Mouse (Mus musculus) heart, postnatal 25 days (tissue): ENCODE data around the gene C1qtnf5. TPM values are rescaled to one million over a fixed set of nuclear protein-coding genes. Genes with fewer than 3 reads are reported as not detected.

ENCODE experiments used
- DNase-seq: peaks from one replicate; pipeline ENCODE4 v3.0.0; 2022; ENCODE audit warnings: low spot score
- intact Hi-C: fragments of 180-260 bp; cut with DNase I; formaldehyde crosslinking; loops from one replicate; pipeline ENCODE4 v1.15.1; 2025
- total RNA-seq, 2 experiments: library from RNA; stranded (reverse); gene quantifications; 2 replicates each; pipeline ENCODE4 v1.2.3; 2021

Gene C1qtnf5
- total RNA-seq, 2 experiments from 2014 or later = 9.7 to 10.9 TPM

GRCm38 (mm10) chr9:44078136-44078797 lies 28.8 kb upstream of the C1qtnf5 start:
- intact Hi-C loops = no loop called here

GRCm38 (mm10) chr9:44078955-44079756 lies 27.9 kb upstream of the C1qtnf5 start:
- peak; percentile 83 for DNase-seq
- intact Hi-C loops = no loop called here

More at GRCm38 (mm10) chr9:44078136-44078797, 28.8 kb upstream of the C1qtnf5 start:
- no peak for DNase-seq

GRCm38 (mm10) chr9:44079997-44080780 lies 26.9 kb upstream of the C1qtnf5 start:
- DNase-seq = no peak
- intact Hi-C loops = no loop called here

GRCm38 (mm10) chr9:44080953-44081352 lies 26.1 kb upstream of the C1qtnf5 start:
- intact Hi-C loops = no loop called here
- DNase-seq = no peak

GRCm38 (mm10) chr9:44081581-44081980 lies 25.5 kb upstream of the C1qtnf5 start:
- intact Hi-C loops = no loop called here
- DNase-seq = no peak

- intact Hi-C loops = no loop called here
- no peak for DNase-seq
Measured at GRCm38 (mm10) chr9:44082266-44082665, 24.8 kb upstream of the C1qtnf5 start.

- intact Hi-C loops = no loop called here
- no peak for DNase-seq
Measured at GRCm38 (mm10) chr9:44083392-44084121, 23.5 kb upstream of the C1qtnf5 start.

- DNase-seq = no peak
- intact Hi-C loops = no loop called here
Measured at GRCm38 (mm10) chr9:44084236-44084635, 22.8 kb upstream of the C1qtnf5 start.

- peak; percentile 89 for DNase-seq
- intact Hi-C loops = no loop called here
Measured at GRCm38 (mm10) chr9:44084659-44085229, 22.3 kb upstream of the C1qtnf5 start.

- intact Hi-C loops = no loop called here
- no peak for DNase-seq
Measured at GRCm38 (mm10) chr9:44085276-44085675, 21.8 kb upstream of the C1qtnf5 start.

GRCm38 (mm10) chr9:44085741-44086665 lies 21.0 kb upstream of the C1qtnf5 start:
- DNase-seq = peak; percentile 66

GRCm38 (mm10) chr9:44086960-44087359 lies 20.1 kb upstream of the C1qtnf5 start:
- intact Hi-C loops = no loop called here
- no peak for DNase-seq

More at GRCm38 (mm10) chr9:44085741-44086665, 21.0 kb upstream of the C1qtnf5 start:
- intact Hi-C loops = no loop called here

- DNase-seq = no peak
- intact Hi-C loops = no loop called here
Measured at GRCm38 (mm10) chr9:44087761-44088455, 19.1 kb upstream of the C1qtnf5 start.

GRCm38 (mm10) chr9:44088877-44089608 lies 18.0 kb upstream of the C1qtnf5 start:
- no peak for DNase-seq
- intact Hi-C loops = no loop called here

GRCm38 (mm10) chr9:44093612-44094503 lies 13.2 kb upstream of the C1qtnf5 start:
- peak; percentile 59 for DNase-seq
- intact Hi-C loops = no loop called here

- intact Hi-C loops = no loop called here
- no peak for DNase-seq
Measured at GRCm38 (mm10) chr9:44094737-44095136, 12.3 kb upstream of the C1qtnf5 start.
